Mouse (Mus musculus) brain, embryonic 14.5 days (tissue): ENCODE measurements around the gene Tubgcp4.

Source experiments
- CTCF ChIP-seq: fragments of 200-500 bp; IDR thresholded peaks from 2 replicates; pipeline ENCODE4 v1.5.1; 2012; ENCODE audit warnings: inconsistent platforms, mild to moderate bottlenecking, moderate library complexity, borderline replicate concordance; ENCODE audit not compliant: insufficient read depth, insufficient read length; ENCODE audit errors: extremely low read depth
- POLR2A ChIP-seq: fragments of 200-500 bp; IDR thresholded peaks from 2 replicates; pipeline ENCODE4 v1.6.1; 2012; ENCODE audit warnings: mild to moderate bottlenecking, inconsistent platforms, borderline replicate concordance; ENCODE audit not compliant: poor library complexity, insufficient read depth, insufficient read length, severe bottlenecking; ENCODE audit errors: extremely low read depth

DNA sequence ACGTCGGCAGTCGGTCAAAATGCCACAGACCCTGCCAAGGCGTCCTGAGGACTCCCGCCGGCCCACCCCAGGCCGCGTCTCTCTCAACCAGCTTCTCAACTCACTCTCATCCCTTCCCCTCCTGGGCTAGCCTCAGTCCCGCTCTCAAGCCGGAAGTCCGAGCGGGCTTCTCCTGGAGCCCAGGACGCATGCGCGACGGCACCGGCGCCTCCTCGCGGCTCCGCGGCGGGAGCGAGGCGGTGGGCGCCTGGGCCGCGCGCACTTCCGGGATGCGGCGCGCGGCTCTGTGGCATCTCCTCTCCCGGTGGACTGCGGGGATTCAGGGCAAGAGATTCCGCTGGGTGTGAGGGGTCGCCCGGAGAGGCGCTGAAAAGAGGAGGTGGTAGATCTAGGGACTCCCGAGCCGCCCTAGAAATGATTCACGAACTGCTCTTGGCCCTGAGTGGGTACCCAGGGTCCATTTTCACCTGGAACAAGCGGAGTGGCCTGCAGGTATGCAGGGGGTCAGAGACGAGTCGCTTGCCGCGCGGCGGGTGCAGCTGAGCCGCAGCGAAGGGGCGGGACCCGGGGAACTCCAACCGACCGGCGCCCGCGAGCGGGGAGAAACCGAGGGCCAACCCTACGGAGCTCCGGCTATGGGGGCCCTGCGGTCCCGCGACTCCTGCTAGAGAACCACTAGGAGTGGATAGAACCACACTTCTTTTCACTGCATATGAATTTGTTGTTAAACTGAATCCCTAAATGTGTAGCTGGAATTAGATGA is 707 bp downstream of the Tubgcp4 start, which contains the start of gene Zscan29:
- TF ChIP-seq POLR2A: peak; percentile 91
- peak; percentile 16; the same call in 1 of the 2 replicates for TF ChIP-seq CTCF
